Mouse (Mus musculus): Measurements from ENCODE around the gene Slc25a28.

DNA sequence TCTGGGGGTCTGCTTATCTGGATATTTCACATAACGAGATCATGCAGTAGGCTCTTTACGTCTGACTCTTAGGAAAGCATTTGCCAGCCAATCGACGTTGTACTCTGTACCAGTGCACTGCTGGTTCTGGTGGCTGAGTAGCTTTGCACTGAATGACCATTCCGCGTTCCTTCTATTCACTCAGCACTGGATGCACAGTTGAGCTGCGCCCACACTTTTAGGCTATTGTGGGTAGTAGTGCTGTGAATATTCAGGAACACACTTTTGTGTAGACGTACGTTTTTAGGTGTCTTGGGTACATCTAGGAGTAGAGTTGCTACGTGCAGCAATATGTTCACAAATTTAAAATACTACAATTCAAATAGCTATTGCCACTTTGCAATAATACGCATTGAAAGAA lies 45.4 kb upstream of the Slc25a28 start:
- no peak for TF ChIP-seq CTCF (IDR thresholded peaks at IDR 0.05; ENCODE audit: control insufficient read depth, insufficient read depth, insufficient read length)
- TF ChIP-seq USF1 (IDR thresholded peaks at IDR 0.05; ENCODE audit: low read depth) = no peak
- TF ChIP-seq MAX (IDR thresholded peaks at IDR 0.05) = no peak
- TF ChIP-seq CEBPB (IDR thresholded peaks at IDR 0.05; ENCODE audit: low read depth) = no peak
- TF ChIP-seq MYOG (IDR thresholded peaks at IDR 0.05; ENCODE audit: control insufficient read depth, extremely low read depth, insufficient read length) = no peak
- TF ChIP-seq MYOD1 (IDR thresholded peaks at IDR 0.05; ENCODE audit: control insufficient read depth, insufficient read length, low read depth) = no peak
- TF ChIP-seq FOSL1 (IDR thresholded peaks at IDR 0.05; ENCODE audit: insufficient read depth, low read length, poor library complexity, severe bottlenecking) = no peak

All from C2C12 (cell line).